Mouse (Mus musculus): ENCODE measurements at regions not wholly inside any gene's neighbourhood (a gene's known extent, or its start where the extent isn't known, plus 50 kb on each side); places are given as distances from the start of the nearest gene placed in this dataset.
"Not testable (repeated sequence)": the region's sequence is repeated elsewhere in the genome, so short reads cannot be mapped to it uniquely, and the experiment has no call there.

DNA sequence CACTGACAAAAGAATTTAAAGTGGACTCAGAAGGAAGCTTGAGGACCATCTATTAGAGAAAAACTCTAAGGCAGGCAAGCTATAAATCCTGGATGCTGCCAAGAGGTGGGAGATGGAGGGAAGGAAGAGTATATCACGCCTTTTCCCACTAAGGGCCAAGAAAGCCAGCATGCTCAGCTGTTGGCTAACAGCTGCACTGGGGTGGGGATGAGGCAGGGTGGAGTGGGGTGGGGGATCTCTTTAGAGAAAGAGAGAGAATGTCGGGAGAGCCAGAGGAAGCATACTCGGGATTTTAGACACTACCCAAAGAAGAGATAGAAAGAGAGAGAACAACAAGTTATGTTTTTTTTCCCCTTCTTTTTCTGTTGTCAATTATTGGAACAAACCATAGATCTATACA lies 115.2 kb upstream of the Shb start:
- no peak for DNase-seq (ENCODE audit: low read depth)

DNA sequence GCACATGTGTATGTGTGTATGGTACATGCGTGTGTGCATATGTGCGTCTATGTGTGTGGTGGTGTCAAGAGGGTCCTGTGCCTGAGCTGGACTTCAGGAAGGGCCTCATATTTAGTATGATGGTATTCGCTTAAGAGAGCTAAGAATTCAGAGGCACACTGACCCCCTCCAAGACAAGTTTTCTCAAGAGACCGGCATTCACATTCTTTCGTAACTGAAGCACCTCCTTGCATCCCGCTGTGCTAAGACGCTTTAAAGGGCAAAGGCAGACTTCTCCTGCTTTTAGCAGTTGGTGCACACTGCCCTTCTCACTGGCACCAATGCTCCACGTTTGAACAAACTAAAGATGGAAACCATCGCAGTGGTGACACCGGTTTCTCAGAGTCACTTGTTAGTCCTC lies 110.3 kb upstream of the Shb start:
- DNase-seq (ENCODE audit: low read depth): no peak

DNA sequence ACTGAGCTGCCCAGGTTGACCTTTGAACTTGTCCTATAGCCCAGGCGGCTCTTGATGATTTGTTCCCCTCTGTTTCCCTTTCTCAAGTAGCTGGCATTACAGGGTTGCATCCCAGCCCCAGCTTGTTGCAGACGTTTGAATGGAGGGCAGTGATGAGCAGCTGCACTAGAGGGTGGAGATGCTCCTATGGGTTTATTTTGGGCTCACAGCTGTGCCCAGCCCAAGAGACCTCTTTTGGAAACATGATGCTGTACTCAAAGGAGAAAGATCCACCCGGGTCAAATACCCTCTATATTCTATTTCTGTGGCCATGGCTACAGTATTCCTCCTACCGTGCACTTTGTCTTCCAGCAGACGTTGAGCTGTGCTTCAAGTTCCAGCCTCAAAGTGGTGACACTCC lies 109.0 kb upstream of the Shb start:
- DNase-seq (ENCODE audit: low read depth): no peak

DNA sequence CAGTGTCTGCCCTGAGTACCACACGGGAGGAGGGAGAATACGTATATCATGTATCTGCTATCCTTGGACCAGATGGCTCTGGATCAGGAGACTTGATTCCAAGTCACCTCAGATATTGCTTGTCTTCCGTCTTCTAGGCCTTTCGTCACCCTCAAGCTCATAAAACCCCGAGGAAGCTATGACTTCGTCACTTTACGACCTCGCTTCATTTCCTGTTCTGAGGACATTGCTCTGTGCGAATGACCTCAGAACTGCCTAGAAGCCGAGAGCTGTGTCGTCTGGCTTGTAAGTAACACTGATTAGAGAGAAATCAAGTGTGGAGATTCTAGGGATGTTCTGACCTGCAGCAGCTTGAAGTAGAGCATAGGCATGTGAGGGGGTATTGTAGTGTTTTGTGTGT lies 108.4 kb upstream of the Shb start:
- DNase-seq (ENCODE audit: low read depth): no peak

DNA sequence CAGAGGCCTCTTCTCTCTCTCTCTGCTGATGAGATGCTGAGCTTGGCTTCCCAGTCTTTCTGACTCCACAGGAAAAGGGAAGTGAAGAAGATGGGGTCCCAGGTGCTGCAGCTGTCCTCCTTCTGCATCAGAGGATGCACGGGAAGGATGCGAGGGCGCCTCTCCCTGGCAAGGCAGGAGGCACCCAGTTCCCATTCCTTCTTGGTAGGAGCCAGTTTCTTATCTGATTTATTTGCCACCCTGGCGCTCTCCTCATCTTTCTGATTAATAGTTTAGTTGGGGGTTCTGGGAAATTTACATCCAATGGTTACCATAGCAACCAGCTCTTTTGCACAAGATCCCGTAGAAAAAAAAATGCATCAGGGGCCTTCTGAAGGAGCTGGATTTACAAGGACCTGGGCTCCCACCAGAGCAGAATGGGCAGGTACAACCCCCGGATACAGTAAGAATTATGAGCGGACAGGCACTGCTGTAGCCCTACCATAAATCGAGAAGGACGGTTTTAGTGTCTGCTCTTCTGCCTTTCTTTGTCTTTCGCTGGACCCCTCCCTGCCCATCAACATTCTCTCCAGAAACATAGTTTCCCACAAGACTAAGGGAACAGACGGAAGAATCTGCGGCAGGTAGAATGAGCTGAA lies 107.2 kb upstream of the Shb start:
- DNase-seq (ENCODE audit: low read depth): no peak

DNA sequence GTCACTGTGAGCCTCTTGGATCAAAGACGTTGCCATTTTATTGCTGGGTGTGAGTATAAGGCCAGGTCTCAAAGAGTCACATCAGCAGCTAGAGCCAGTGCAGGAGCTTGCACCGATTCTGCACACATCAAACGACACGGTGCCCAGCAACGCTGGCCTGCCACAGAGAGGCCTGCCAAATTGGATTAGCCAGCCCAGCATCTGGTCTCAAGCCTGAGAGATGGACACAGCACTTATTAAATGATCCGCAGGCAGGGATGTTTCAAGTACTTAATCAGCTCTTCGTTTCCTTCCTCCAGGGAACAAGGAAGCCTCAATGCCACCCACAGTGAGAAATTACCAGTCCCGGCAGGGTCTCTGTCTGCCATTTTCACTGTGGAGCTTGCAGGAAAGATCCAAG lies 106.1 kb upstream of the Shb start:
- no peak for DNase-seq (ENCODE audit: low read depth)

DNA sequence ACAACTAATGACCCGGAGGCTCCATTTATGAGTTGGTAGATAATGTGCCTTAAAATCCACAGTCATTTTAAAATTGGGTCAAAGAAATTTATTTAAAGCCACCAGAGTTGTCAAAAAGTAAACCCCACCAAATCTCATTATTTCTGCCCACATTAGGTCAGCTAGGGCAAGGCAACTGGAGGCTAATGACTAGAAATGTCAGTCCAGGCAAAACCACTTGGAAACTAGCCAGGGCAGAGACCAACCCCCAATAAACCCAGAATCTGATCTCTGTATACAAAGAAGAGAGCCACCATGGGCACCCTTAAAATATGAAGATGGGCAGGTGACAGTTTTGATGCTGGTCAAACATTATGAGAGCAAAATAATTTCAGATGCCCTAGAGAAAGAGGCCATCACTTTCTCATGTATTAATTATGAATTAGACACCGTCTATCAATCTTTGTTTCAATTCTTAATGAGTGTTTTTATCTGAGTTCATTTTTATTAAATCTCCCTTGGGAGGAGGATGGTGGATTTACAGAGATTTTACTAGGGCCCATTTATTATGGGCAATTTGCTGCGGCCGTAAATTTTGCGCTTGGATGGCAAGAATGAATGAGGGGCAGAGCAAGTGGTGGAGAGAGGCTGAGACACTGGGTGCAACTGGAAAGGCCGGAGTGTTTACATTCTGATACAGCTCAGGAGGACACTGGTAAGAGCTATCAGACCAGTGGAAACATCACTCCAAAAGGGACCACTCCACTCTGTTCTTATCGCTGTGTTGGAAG lies 99.2 kb upstream of the Shb start:
- no peak for DNase-seq (ENCODE audit: low read depth)

DNA sequence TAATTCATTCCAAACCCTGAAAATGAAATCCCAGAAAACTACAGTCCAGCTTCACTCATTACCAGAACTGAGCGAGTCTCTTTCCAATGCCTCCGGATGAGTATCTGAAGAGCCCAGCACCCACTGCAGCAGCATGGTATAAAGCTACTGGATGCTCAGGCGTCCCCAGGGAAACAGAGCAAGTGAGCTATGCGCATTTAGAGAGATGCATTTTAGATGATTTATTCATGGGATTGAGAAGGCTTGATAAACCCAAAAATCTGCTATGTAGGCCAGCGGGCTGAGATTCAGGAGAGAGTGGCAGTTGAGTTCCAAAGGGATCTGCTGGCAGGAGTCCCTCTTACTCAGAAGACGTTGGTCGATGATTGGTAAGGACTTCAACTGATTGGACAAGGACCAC lies 93.4 kb upstream of the Shb start:
- no peak for DNase-seq (ENCODE audit: low read depth)

DNA sequence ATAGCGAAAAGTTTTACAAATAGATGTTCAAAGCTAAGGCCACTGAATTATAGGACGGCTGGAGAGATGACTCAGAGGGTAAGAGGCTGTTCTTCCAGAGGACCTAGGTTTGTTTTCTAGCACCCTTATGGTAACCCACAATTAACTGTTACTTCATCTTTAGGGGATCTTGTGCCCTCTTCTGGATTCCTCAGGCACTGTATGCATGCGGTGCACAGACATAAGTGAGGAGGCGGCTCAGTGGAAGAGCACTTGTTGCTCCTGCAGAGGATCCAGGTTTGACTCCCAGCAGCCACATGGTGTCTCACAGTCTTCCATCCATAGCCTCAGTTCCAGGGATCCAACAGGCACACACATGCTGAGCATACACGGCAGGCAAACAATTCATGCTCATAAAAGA lies 89.7 kb upstream of the Shb start:
- DNase-seq (ENCODE audit: low read depth): no peak

DNA sequence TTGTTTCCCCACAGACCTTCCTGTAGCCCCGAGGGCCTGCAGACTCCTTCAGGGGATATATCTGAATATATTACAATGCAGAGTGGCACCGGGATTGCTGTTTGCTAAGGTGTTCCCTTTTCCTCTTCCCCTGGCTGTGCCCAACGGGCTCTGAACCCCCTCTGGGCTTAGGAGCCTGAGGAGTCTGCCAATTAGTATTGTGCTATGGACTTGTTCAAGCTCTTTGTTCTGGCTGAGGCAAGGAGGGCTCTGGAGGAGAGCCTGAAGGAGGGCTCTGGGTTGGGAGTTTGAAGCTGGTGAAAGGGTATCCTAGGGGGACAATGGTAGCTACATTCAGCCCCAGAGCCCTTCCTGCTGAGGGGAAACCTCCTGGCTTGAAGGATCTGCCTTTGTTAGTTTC lies 84.9 kb upstream of the Shb start:
- DNase-seq (ENCODE audit: low read depth): no peak

DNA sequence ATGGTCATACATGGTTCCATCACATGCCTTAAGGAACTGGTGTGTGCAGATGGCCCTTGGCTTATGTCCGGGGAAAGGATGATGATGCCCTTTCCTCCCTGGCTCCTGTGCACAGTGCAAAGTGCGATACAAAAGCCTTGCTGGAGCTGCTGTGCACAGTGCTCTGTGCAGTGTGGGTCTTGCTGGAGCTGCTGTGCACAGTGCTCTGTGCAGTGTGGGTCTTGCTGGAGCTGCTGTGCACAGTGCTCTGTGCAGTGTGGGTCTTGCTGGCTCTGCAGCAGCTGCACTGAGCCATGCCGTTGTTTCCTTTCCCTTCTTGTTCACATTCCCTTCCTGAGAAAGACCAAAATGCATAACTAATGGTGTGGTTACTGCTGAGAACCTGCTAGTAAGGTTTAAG lies 81.2 kb upstream of the Shb start:
- not testable (repeated sequence) for DNase-seq (ENCODE audit: low read depth)

DNA sequence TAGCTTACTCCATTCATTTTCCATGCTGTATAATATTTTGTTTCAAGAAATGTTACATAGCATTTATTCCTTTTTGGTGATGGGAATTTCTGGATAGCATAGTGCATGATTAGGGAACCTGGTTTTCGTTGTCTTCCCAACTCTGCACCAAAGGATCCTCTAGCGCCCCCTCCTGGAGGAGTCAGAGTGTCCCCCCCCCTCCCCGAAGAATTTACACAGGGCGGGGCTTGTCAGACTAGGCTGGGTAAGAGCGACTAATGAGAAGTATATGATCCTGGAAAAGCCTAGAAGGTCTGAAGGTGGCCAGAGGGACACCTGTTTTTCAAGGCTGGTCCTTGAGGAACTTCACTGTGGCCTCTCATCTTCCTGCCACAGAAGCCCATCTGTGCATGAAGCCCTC lies 79.9 kb upstream of the Shb start:
- peak; percentile 7 for DNase-seq (ENCODE audit: low read depth)

DNA sequence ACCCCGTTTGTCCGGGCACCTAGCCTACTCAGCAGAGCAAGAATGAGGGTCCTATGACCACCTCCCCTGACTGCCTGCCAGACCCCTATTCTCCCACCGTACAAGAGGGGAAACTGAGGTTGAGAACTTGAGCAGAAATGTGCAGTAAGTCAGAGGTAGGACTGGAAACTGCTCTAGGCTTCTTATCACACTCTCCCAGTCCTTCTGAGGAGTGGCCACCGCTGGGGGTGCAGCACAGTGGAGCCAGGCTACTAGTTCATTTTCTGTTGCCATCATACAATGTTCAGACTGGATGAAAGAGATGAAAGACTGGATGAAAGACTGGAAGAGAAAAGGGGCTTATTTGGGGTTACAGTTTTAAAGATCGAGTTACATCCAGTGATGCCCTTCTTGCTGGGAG lies 78.7 kb upstream of the Shb start:
- no peak for DNase-seq (ENCODE audit: low read depth)

DNA sequence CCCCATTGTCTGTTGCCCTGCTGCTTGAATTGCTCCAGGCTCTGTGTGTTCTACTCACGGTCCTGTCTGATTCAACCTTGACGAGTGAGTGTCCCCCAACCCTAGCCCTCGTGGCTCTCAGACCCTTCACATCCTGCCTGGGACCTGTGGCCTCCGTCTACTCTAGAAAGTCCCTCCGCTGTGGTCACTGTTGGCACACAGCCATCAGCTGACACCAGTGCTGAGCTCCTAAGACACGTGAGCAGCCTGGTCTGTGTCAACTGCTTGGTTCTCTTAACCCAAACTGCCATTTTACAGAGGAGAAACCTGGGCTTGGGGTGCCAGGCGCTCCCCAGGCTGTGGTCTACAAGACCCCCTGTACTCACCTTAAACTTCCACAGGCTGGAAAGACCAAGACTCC lies 74.3 kb upstream of the Shb start:
- DNase-seq (ENCODE audit: low read depth): no peak

DNA sequence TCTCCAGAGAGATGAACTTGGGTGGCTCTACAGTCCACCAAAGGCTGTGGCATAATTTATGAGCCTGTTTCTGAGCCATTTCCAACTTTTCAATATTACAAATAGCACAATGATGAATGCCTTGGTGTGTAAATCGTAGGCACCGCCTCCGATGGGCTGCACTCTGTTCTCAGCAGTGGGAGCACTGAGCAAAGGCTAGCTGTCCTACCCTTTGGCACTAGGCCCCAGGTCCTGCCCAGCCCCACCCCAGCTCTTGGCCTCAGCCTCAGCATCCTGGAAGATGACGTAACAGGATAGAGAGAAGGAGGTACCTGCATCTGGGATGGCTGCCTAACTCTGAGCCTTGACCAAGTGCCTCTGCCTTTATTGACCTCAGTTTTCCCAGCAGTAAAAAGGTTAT lies 73.4 kb upstream of the Shb start:
- DNase-seq (ENCODE audit: low read depth): no peak

DNA sequence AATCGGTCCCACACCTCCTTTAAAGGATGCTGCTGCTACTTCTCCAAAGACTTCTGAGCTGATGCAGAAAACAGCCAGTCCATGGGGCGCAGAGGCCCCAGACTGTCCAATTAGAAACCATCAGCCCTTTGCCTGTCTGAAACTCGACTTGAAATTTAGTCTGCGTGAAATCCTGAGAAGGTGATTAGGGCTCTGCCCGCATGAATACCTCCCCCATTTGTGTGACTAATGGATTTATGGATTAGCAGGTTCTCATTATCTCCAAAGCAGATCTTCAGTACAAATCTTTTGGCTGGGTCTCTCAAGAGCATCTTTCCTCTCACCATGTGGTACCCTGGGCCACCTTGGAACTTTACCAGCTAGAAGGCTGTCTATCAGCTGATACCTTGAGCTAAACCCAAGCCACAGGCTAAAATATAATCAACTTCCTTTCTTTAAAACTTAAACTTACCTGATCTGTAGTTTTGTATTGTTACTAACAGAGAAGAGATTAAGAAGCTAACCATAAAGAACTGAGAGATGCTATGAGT lies 72.1 kb upstream of the Shb start:
- DNase-seq (ENCODE audit: low read depth): no peak

DNA sequence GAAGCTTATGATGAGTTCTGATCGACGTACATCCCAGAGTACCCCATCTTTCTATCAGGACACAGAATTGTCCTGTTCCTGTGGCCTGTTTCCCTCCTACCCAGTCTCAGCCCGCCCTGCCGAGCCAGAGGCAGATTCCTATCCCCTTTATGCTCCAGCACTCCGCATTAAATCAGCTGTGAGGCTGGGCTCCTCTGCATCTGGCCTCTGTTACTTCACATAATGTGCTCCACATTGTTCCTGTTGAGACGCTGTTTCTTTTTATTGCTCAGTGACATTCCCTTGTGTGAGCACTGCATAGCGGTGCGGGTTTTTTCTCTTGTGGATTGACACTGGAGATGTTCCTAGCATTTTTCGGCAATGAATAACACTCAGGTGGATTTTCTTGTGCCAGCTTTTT lies 68.2 kb upstream of the Shb start:
- no peak for DNase-seq (ENCODE audit: low read depth)

DNA sequence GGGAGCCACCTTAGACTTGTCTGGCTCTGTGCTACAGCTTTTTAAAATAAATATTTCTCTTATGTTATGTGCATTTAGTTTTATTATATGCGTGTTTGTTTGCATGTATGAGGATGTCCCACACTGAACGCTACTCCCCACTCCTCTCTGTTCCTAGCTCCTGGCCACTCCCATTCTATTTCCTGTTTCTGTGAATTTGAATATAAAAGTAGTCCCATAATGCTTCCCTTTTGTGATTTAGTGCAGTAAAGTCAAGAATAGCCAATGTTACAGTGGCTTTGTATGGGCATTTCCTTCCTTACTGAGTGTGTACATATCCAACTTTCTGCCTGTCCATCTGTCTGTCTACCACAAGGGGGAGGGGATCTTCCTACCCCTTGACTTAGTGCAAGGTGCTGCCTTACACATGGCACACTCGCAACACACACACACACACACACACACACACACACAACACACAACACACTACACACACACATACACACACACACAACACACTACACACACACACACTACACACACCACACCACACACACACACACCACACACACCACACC lies 61.2 kb upstream of the Shb start:
- DNase-seq (ENCODE audit: low read depth): no peak

DNA sequence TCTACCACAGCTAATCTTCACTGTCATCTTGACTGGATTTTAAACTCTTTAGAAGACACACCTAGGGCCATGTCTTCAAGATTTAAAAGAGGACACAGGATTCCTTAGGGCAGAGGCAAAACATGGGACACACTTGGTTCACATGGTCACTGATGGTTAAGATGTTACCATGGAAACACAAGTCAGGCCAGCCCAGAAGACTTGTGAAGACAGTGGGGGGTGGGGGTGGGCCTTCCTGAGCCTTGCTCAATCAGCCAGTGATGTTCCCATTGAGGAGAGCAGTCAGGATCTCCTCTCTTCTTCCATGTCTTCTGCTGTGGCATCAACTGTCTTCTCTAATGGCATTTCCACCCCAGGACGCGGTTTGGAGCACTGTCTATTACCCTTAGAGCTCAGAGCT lies 60.5 kb upstream of the Shb start:
- DNase-seq (ENCODE audit: low read depth): no peak

DNA sequence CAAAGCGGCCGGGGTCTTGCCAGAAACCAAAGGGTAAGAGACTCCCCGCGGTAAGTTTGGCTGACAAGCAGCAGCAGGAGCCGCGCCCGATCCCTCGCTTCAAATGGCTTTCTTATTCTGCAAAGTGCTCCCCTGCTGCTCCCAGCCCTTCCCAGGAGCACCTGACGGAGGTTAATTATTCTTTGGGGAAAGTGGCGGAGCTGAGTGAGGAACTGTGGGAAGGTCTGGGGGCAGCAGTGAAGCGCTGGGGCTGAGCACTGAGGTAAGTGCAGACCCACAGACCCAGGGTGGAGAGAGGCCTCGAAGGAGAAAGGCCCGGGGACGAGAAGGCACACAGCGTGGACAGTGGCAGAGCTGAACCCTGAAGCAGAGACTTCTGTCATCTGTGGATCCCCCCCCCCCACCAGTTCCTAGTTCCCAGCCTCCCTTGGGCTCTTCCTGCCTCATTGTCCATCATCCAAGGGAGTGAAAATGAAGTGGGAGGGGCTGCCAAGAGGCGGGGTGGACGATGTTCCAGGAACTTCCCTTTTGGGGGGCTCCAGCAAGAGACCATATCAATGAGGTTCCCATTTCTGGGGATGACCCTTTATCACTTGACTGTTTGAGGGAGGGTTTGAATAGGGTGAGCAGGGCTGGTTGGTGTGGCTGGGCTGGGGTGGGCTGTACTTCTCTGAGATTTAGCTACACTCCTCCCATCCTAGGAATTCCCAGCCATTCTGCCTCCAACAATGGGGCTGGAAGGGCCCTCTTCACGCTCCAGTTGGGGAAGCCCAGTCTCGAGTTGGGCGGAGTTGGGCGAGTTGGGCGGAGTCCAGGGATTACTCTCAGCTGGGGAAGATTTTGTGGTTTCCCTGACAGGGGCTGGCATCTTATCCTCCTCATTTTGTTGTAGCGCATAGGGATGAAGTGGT lies 59.4 kb upstream of the Shb start:
- DNase-seq (ENCODE audit: low read depth): no peak

DNA sequence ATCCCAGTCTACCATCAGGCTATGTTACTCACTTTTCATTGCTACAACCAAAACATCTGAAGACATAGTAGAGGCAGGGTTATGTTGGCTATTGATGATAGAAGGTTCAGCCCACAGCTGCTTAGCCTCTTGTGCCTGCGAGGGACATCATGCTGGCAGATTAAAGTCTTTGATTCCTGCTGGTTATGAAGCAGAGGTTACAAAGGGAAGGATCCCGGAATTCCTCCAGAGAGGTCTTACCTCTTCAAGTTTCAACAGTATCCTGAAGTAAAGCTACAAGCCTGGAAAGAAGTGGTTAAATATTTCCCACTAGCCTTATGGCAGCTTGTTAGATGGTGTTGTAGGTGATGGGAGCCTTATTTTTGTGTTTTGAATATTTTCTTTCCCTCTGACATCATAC lies 58.6 kb upstream of the Shb start:
- DNase-seq (ENCODE audit: low read depth): no peak

DNA sequence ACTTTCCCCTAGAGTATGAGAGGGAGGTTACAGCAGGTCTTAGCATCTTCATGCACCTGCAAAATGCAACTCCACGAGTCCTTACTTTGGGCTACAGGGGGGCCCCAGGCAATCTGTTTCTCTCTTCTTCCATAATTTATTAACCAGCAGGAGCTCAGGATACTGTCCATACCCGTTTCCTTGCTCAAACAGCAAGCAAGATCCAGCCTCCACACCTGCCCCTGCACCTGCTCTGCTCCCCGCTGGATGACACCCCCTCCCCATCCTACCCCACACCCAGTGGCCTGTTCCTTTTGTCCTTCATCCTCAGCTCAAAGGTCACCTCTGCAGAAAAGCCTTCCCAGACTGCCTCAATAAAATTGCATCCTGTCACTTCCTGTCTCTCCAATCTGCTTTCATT lies 56.1 kb upstream of the Shb start:
- DNase-seq (ENCODE audit: low read depth): no peak

DNA sequence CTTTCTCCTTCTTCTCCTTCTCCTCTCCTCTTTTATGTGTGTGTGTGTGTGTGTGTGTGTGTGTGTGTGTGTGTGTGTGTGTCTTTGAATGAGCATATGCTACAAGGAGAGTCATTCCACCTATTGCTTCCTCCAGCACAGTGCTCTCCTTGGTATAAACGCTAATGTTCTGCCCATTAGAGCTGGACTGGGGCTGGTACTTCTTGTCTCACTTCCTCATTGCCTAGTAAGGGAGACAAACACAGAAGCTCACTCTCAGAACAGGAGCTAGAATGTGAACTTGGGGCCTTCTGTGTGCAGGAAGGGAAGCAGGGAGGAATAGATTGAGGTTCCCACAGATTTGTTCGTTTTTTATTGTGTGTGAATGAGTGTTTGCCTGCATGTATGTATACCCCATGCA lies 54.9 kb upstream of the Shb start:
- DNase-seq (ENCODE audit: low read depth): no peak

Data from fibroblast of lung, adult 2 months (primary cell).